Mouse (Mus musculus): ENCODE measurements around the gene Lhx2.

Lhx2 gene

GRCm38 (mm10) chr2:38410227-38410626 lies 71.1 kb downstream of the Lhx2 start:
- DNase-seq (ENCODE audit: low spot score): no peak

GRCm38 (mm10) chr2:38412599-38413177 lies 73.6 kb downstream of the Lhx2 start:
- DNase-seq (ENCODE audit: low spot score): no peak

- DNase-seq (ENCODE audit: low spot score): no peak
Observed at GRCm38 (mm10) chr2:38417970-38418369, 78.9 kb downstream of the Lhx2 start.

Data from T-cell, adult 2 months (primary cell).